Mouse (Mus musculus): Measurements from ENCODE around the gene Opcml. TPM values are rescaled to one million over a fixed set of nuclear protein-coding genes. Genes with fewer than 3 reads are reported as not detected.

Gene Opcml
- polyA plus RNA-seq, 1 experiment from 2014 or later = 7.6 TPM

- Histone ChIP-seq H3K27ac (ENCODE audit: low read length) (no peak overlapping the region), H3K36me3 (ENCODE audit: control insufficient read depth, insufficient read depth, low read length) (no peaks in the 10 kb centered on the region), H3K27me3 (ENCODE audit: control insufficient read depth, insufficient read depth, low read length) (no peaks in the 10 kb centered on the region), H3K4me2 (replicated peaks; ENCODE audit: low read depth, low read length) (no peak overlapping the region), H3K4me1 (ENCODE audit: control insufficient read depth, insufficient read depth, low read length) (no peaks in the 10 kb centered on the region), H3K9ac (replicated peaks; ENCODE audit: low read depth, low read length) (no peak overlapping the region), H3K9me3 (ENCODE audit: control insufficient read depth, low read depth, low read length) (no peaks in the 10 kb centered on the region), H3K4me3 (ENCODE audit: low read depth, low read length) (no peak overlapping the region)
- ATAC-seq (ENCODE audit: insufficient number of reproducible peaks, insufficient read depth, low FRiP score, low read depth) = no peak
- 62% methylated on average over 1 of the region's 1 CpGs for WGBS
Measured at GRCm38 (mm10) chr9:28533191-28533590, 742.6 kb downstream of the Opcml start.

DNA sequence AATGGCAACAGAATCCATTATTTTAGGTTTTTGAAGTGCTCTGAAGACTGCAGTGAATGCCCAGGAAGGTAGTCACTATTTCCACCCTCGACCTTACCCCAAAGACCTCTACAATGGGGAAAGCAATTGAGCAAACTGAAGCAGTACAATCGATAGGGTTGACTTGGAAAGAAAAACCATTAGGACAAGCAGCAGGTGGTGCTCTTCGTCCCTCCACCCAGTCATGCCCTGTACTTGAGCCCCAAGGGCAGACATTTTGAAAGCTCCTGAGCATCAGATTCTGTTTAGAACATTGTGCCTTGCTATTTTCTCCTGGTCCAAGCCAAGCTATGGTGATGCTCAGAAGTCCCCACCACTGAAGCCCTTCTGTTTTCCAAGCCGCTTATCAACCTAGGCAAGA is 744.4 kb downstream of the Opcml start:
- Histone ChIP-seq H3K9ac (replicated peaks; ENCODE audit: low read depth, low read length) (no peak overlapping the region), H3K4me2 (replicated peaks; ENCODE audit: low read depth, low read length) (no peak overlapping the region), H3K4me1 (ENCODE audit: control insufficient read depth, insufficient read depth, low read length) (no peaks in the 10 kb centered on the region), H3K27me3 (ENCODE audit: control insufficient read depth, insufficient read depth, low read length) (no peaks in the 10 kb centered on the region), H3K27ac (ENCODE audit: low read length) (no peak overlapping the region), H3K36me3 (ENCODE audit: control insufficient read depth, insufficient read depth, low read length) (no peaks in the 10 kb centered on the region), H3K4me3 (ENCODE audit: low read depth, low read length) (no peak overlapping the region), H3K9me3 (ENCODE audit: control insufficient read depth, low read depth, low read length) (no peaks in the 10 kb centered on the region)
- WGBS = 91% methylated on average over 4 of the region's 4 CpGs
- no peak for ATAC-seq (ENCODE audit: insufficient number of reproducible peaks, insufficient read depth, low FRiP score, low read depth)

- Histone ChIP-seq H3K4me2 (replicated peaks; ENCODE audit: low read depth, low read length) (no peak overlapping the region), H3K4me3 (ENCODE audit: low read depth, low read length) (no peak overlapping the region), H3K27me3 (ENCODE audit: control insufficient read depth, insufficient read depth, low read length) (no peaks in the 10 kb centered on the region), H3K4me1 (ENCODE audit: control insufficient read depth, insufficient read depth, low read length) (no peaks in the 10 kb centered on the region), H3K9me3 (ENCODE audit: control insufficient read depth, low read depth, low read length) (no peaks in the 10 kb centered on the region), H3K9ac (replicated peaks; ENCODE audit: low read depth, low read length) (no peak overlapping the region), H3K36me3 (ENCODE audit: control insufficient read depth, insufficient read depth, low read length) (no peaks in the 10 kb centered on the region), H3K27ac (ENCODE audit: low read length) (no peak overlapping the region)
- no peak for ATAC-seq (ENCODE audit: insufficient number of reproducible peaks, insufficient read depth, low FRiP score, low read depth)
- 34% methylated on average over 4 of the region's 4 CpGs for WGBS
Measured at GRCm38 (mm10) chr9:28536637-28537036, 746.1 kb downstream of the Opcml start.

- no peaks in the 10 kb centered on the region for H3K27me3 ChIP-seq (ENCODE audit: control insufficient read depth, insufficient read depth, low read length)
- no peak overlapping the region for H3K4me2 ChIP-seq (replicated peaks; ENCODE audit: low read depth, low read length)
- no peak overlapping the region for H3K9ac ChIP-seq (replicated peaks; ENCODE audit: low read depth, low read length)
- ATAC-seq (ENCODE audit: insufficient number of reproducible peaks, insufficient read depth, low FRiP score, low read depth) = no peak
- H3K9me3 ChIP-seq (ENCODE audit: control insufficient read depth, low read depth, low read length) = no peaks in the 10 kb centered on the region
- H3K4me1 ChIP-seq (ENCODE audit: control insufficient read depth, insufficient read depth, low read length) = no peaks in the 10 kb centered on the region
- H3K36me3 ChIP-seq (ENCODE audit: control insufficient read depth, insufficient read depth, low read length) = no peaks in the 10 kb centered on the region
- 41% methylated on average over 9 of the region's 9 CpGs for WGBS
- H3K4me3 ChIP-seq (ENCODE audit: low read depth, low read length) = no peak overlapping the region
- H3K27ac ChIP-seq (ENCODE audit: low read length) = no peak overlapping the region
Measured at GRCm38 (mm10) chr9:28548189-28548588, 757.6 kb downstream of the Opcml start.

GRCm38 (mm10) chr9:28552387-28553182 is 762.0 kb downstream of the Opcml start:
- Histone ChIP-seq H3K4me2 (replicated peaks; ENCODE audit: low read depth, low read length) (no peak overlapping the region), H3K4me1 (ENCODE audit: control insufficient read depth, insufficient read depth, low read length) (no peaks in the 10 kb centered on the region), H3K27ac (ENCODE audit: low read length) (no peak overlapping the region), H3K36me3 (ENCODE audit: control insufficient read depth, insufficient read depth, low read length) (no peaks in the 10 kb centered on the region), H3K9ac (replicated peaks; ENCODE audit: low read depth, low read length) (no peak overlapping the region), H3K9me3 (ENCODE audit: control insufficient read depth, low read depth, low read length) (no peaks in the 10 kb centered on the region), H3K4me3 (ENCODE audit: low read depth, low read length) (no peak overlapping the region), H3K27me3 (ENCODE audit: control insufficient read depth, insufficient read depth, low read length) (no peaks in the 10 kb centered on the region)
- no peak for ATAC-seq (ENCODE audit: insufficient number of reproducible peaks, insufficient read depth, low FRiP score, low read depth)
- WGBS = 76% methylated on average over 1 of the region's 1 CpGs

DNA sequence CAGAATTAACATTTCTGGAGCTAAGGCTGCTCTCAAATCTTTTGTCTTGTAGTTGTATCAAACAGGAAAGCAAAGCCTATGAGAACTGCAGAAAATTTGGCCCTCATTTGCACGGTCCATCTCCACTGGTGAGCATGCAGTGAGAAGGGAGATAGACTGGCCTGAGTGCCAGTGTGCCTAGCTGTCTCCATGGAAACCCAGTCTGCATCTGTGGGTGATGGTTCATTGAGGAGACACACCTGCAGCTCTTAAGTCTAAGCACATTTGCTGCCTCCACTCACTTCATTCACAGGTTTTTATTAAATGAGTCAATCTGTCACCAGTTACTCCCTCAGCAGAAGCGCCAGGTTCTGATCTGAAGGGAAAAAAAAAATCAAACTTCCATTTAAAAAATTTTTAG is 768.1 kb downstream of the Opcml start:
- no peaks in the 10 kb centered on the region for H3K36me3 ChIP-seq (ENCODE audit: control insufficient read depth, insufficient read depth, low read length)
- 61% methylated on average over 2 of the region's 2 CpGs for WGBS
- 0 out of 2 replicates have a peak, but pooled peaks cover 2% of the 10 kb centered on the region for H3K4me1 ChIP-seq (ENCODE audit: control insufficient read depth, insufficient read depth, low read length)
- no peak for ATAC-seq (ENCODE audit: insufficient number of reproducible peaks, insufficient read depth, low FRiP score, low read depth)
- H3K4me3 ChIP-seq (ENCODE audit: low read depth, low read length) = no peak overlapping the region
- no peaks in the 10 kb centered on the region for H3K27me3 ChIP-seq (ENCODE audit: control insufficient read depth, insufficient read depth, low read length)
- no peak overlapping the region for H3K27ac ChIP-seq (ENCODE audit: low read length)
- H3K9me3 ChIP-seq (ENCODE audit: control insufficient read depth, low read depth, low read length) = no peaks in the 10 kb centered on the region
- no peak overlapping the region for H3K4me2 ChIP-seq (replicated peaks; ENCODE audit: low read depth, low read length)
- no peak overlapping the region for H3K9ac ChIP-seq (replicated peaks; ENCODE audit: low read depth, low read length)

- no peaks in the 10 kb centered on the region for H3K9me3 ChIP-seq (ENCODE audit: control insufficient read depth, low read depth, low read length)
- ATAC-seq (ENCODE audit: insufficient number of reproducible peaks, insufficient read depth, low FRiP score, low read depth) = no peak
Measured at GRCm38 (mm10) chr9:28561761-28562160, 771.2 kb downstream of the Opcml start.

DNA sequence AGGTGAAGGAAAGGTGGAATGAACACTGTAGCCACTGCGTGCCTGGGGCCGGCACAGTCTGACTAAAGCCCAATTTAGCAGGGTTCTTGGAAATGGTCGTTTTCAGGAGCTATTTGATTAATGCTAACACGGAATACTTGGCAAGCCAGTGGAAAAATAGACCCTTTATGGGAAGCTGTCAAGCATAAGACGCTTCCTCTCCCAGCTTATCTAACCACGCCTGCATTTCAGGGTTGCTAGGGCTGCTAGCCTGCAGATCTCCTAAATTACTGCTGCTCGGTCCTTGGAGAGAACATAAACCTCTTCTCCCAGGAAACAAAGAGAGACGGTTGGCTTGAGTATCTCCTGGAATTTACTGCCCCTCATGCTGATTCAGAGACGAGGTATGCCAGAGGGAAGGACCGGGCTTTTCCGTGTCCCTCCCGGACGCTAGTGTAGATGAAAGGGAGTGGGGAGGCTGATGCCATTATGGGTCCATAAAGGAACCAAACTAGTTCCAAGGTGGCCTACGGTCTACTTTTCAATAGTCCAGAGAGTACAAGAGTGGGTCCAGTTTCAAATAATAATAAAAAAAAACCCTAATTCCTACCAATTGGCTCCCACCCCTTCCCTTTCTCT is 772.6 kb downstream of the Opcml start:
- no peak overlapping the region for H3K4me2 ChIP-seq (replicated peaks; ENCODE audit: low read depth, low read length)
- H3K4me3 ChIP-seq (ENCODE audit: low read depth, low read length) = no peak overlapping the region
- H3K27ac ChIP-seq (ENCODE audit: low read length) = no peak overlapping the region
- H3K9ac ChIP-seq (replicated peaks; ENCODE audit: low read depth, low read length) = no peak overlapping the region
- ATAC-seq (ENCODE audit: insufficient number of reproducible peaks, insufficient read depth, low FRiP score, low read depth) = no peak
- 51% methylated on average over 14 of the region's 14 CpGs for WGBS
- H3K9me3 ChIP-seq (ENCODE audit: control insufficient read depth, low read depth, low read length) = no peaks in the 10 kb centered on the region
- H3K4me1 ChIP-seq (ENCODE audit: control insufficient read depth, insufficient read depth, low read length) = 0 out of 2 replicates have a peak, but pooled peaks cover 2% of the 10 kb centered on the region
- no peaks in the 10 kb centered on the region for H3K27me3 ChIP-seq (ENCODE audit: control insufficient read depth, insufficient read depth, low read length)
- H3K36me3 ChIP-seq (ENCODE audit: control insufficient read depth, insufficient read depth, low read length) = no peaks in the 10 kb centered on the region

More at GRCm38 (mm10) chr9:28561761-28562160, 771.2 kb downstream of the Opcml start:
- H3K27me3 ChIP-seq (ENCODE audit: control insufficient read depth, insufficient read depth, low read length) = no peaks in the 10 kb centered on the region
- no peaks in the 10 kb centered on the region for H3K36me3 ChIP-seq (ENCODE audit: control insufficient read depth, insufficient read depth, low read length)
- no peak overlapping the region for H3K4me2 ChIP-seq (replicated peaks; ENCODE audit: low read depth, low read length)
- H3K4me3 ChIP-seq (ENCODE audit: low read depth, low read length) = no peak overlapping the region
- 34% methylated on average over 6 of the region's 6 CpGs for WGBS
- no peak overlapping the region for H3K9ac ChIP-seq (replicated peaks; ENCODE audit: low read depth, low read length)
- 0 out of 2 replicates have a peak, but pooled peaks cover 2% of the 10 kb centered on the region for H3K4me1 ChIP-seq (ENCODE audit: control insufficient read depth, insufficient read depth, low read length)
- no peak overlapping the region for H3K27ac ChIP-seq (ENCODE audit: low read length)

Data from stomach, embryonic 14.5 days (tissue).